Mouse (Mus musculus): ENCODE measurements at regions not wholly inside any gene's neighbourhood (a gene's known extent, or its start where the extent isn't known, plus 50 kb on each side); places are given as distances from the start of the nearest gene placed in this dataset.

DNA sequence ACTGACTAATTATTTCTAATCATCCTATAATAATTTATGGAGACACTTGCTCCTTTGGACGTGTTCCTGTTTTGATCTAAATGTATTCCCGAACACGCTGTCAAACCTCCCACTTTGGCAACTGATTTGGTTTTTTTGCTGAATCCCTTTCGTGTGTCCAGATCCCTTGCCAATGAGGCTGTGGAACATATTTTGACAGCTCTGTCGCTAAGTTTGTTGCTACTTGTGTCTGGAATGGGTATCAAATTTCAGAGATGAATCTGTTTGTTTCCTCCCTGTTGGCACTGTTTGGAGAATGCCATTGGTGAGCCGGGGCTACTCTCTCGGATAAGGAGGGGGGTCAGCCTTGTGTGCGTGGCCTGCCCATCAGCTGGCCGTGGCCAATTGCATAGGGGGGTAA, 277.2 kb upstream of the Tshz3 start:
- Histone ChIP-seq H3K27me3 (replicated peaks; ENCODE audit: low read depth, poor library complexity, severe bottlenecking) (no peaks in the 10 kb centered on the region), H3K36me3 (replicated peaks) (no peaks in the 10 kb centered on the region), H3K4me1 (peaks cover 4% of the 10 kb centered on the region; the same call in 1 of the 2 replicates), H3K9me3 (no peaks in the 10 kb centered on the region), H3K4me3 (no peak overlapping the region), H3K27ac (replicated peaks) (no peak overlapping the region)
- 77% methylated on average over 9 of the region's 9 CpGs for WGBS
- DNase-seq (ENCODE audit: low spot score), result no peak

DNA sequence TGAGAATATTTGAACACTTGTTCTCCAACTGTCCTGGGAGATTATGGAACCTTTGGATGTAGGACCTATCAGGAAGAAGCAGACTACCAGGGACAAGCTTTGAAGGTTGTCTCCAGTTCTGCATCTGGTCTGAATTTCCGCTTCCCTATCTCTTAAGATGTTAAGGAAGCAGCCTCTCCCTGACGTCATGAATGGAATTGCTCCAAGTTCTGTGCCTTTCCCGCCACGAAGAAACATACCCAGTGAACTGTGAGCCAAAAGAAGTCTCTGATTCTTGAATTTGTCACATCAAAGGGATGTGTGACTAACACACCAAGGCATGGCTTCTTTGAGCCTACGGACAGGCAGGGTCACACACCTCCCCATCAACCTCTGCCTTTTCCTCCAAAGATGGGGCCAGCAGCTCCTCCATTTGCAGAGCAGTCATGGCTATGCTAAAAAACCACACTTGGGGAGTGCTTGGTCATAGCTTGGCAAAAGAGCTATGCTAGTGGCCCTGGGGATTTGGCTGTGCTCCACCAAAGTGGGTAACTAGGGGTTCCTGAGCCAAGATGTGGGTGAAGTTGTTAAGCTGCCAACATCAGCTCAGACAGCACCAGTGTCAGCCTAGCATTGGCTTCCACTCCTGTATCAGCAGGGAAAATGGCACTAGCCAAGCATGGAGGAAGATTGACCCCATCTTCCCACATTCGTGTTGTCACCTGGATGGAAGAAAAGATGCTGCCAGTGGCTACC, 248.6 kb upstream of the Tshz3 start:
- Histone ChIP-seq H3K9me3 (no peaks in the 10 kb centered on the region), H3K4me1 (no peaks in the 10 kb centered on the region), H3K27me3 (replicated peaks; ENCODE audit: low read depth, poor library complexity, severe bottlenecking) (no peaks in the 10 kb centered on the region), H3K27ac (replicated peaks) (no peak overlapping the region), H3K4me3 (no peak overlapping the region), H3K36me3 (replicated peaks) (no peaks in the 10 kb centered on the region)
- DNase-seq (ENCODE audit: low spot score), result no peak
- 76% methylated on average over 6 of the region's 6 CpGs for WGBS

DNA sequence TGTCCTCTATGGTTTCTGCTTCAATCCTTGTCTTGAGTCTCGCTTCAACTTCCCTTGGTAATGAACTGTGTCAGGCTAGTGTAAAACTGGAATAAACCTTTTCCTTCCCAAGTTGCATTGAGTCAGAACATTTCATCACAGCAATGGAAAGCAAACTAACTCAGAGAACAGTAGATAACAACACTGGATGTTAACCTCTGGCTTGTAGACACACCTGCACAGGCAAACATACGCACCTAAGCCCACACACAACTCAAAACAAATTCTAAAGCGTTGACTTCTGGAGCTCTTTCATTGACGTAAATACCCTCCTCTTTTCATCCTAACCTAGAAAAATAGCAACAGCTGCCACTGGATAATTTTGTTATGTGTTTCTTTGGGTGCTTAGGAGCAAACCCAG, 244.1 kb upstream of the Tshz3 start:
- no peak for DNase-seq (ENCODE audit: low spot score)
- WGBS, result 94% methylated on average over 4 of the region's 4 CpGs
- H3K36me3 ChIP-seq (replicated peaks), result no peaks in the 10 kb centered on the region

DNA sequence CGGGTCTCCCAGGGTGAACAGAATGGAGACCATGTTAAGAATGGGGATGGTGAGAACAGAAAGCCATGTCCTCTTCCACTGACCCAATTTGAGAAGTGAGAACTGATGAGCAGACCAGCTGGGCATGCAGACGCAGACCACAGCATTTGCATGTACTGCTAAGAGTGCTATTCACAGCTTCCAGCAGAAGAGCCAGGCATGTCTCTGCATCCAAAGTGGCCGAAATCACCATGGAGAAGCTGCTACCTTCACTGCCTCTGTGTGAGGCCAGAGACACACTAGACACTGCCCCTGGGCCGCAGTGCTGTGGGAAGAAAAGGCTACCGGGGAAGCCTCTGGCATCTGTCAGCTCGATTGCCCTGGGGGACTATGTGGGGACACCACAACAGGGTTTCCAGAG, 241.8 kb upstream of the Tshz3 start:
- H3K36me3 ChIP-seq (replicated peaks), result no peaks in the 10 kb centered on the region
- H3K4me1 ChIP-seq, result no peaks in the 10 kb centered on the region
- DNase-seq (ENCODE audit: low spot score), result no peak
- no peak overlapping the region for H3K4me3 ChIP-seq
- WGBS, result 90% methylated on average over 6 of the region's 6 CpGs
- no peaks in the 10 kb centered on the region for H3K27me3 ChIP-seq (replicated peaks; ENCODE audit: low read depth, poor library complexity, severe bottlenecking)
- no peaks in the 10 kb centered on the region for H3K9me3 ChIP-seq
- H3K27ac ChIP-seq (replicated peaks), result no peak overlapping the region

More for the DNA sequence above, 244.1 kb upstream of the Tshz3 start:
- Histone ChIP-seq H3K4me3 (no peak overlapping the region), H3K27ac (replicated peaks) (no peak overlapping the region), H3K27me3 (replicated peaks; ENCODE audit: low read depth, poor library complexity, severe bottlenecking) (no peaks in the 10 kb centered on the region), H3K9me3 (no peaks in the 10 kb centered on the region), H3K4me1 (no peaks in the 10 kb centered on the region)

DNA sequence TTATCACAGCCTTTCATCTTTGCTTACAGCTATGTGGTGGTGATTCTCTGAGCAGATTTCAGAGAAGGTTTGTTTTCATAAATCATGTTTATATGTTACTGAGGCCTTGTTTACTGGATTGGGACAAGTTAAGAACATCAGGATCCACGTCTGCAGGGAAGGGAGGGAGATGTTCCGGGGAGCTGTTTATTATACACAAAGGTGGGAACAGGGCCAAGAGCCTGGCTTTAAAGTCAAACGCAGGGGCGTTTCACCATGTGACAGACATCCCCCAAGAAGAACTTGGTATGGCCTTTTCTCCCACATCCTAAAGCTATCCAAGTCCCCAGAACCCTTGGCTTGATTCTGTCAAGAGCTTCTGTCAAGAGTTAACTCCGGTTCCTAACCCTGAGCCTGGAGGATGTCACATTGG, 235.5 kb upstream of the Tshz3 start:
- 90% methylated on average over 5 of the region's 5 CpGs for WGBS
- Histone ChIP-seq H3K9me3 (no peaks in the 10 kb centered on the region), H3K27ac (replicated peaks) (no peak overlapping the region), H3K4me1 (no peaks in the 10 kb centered on the region), H3K4me3 (no peak overlapping the region), H3K27me3 (replicated peaks; ENCODE audit: low read depth, poor library complexity, severe bottlenecking) (no peaks in the 10 kb centered on the region), H3K36me3 (replicated peaks) (no peaks in the 10 kb centered on the region)
- no peak for DNase-seq (ENCODE audit: low spot score)

DNA sequence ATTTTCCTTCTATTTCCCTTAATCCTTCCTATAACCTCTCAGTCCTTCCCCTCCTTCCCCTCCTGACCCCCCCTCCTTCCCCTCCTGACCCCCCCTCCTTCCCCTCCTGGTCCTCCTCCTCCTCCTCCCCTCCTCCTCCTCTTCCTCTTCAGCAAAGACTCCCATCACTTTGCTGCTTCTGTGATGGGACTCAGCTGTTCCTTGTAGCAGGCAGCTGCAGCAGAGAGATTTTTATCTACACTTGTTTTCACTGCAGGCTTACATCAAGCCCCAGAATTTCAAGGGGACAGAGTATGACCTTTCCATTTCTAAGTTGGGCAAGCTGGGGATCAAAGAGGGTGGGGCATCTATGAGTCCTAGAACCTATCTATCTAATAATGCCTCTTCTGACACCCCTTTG, 228.5 kb upstream of the Tshz3 start:
- H3K27me3 ChIP-seq (replicated peaks; ENCODE audit: low read depth, poor library complexity, severe bottlenecking), result no peaks in the 10 kb centered on the region
- no peaks in the 10 kb centered on the region for H3K9me3 ChIP-seq
- H3K4me1 ChIP-seq, result no peaks in the 10 kb centered on the region
- no peaks in the 10 kb centered on the region for H3K36me3 ChIP-seq (replicated peaks)
- H3K4me3 ChIP-seq, result no peak overlapping the region
- no peak overlapping the region for H3K27ac ChIP-seq (replicated peaks)
- no peak for DNase-seq (ENCODE audit: low spot score)

DNA sequence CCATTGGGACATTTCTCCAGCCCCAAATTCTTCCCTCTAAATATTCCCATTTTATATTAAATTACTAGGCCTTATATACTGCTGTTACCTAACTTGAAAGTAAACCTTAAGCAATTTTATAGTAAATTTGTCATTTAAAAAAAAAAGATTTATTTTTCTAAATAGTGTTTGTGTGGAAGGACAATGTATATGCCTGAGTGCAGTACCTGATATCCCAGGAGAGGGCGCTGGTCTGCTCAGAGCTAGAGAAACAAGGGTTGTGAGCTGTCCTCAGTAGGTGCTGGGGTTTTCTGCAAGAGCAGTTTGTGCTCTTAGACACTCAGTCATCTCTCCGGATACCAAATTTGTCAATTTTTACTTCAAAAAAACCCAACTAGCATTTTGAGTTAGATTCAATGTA, 224.4 kb upstream of the Tshz3 start:
- Histone ChIP-seq H3K4me1 (no peaks in the 10 kb centered on the region), H3K4me3 (no peak overlapping the region), H3K27ac (replicated peaks) (no peak overlapping the region), H3K9me3 (no peaks in the 10 kb centered on the region), H3K27me3 (replicated peaks; ENCODE audit: low read depth, poor library complexity, severe bottlenecking) (no peaks in the 10 kb centered on the region), H3K36me3 (replicated peaks) (no peaks in the 10 kb centered on the region)
- no peak for DNase-seq (ENCODE audit: low spot score)
- 77% methylated on average over 2 of the region's 2 CpGs for WGBS

DNA sequence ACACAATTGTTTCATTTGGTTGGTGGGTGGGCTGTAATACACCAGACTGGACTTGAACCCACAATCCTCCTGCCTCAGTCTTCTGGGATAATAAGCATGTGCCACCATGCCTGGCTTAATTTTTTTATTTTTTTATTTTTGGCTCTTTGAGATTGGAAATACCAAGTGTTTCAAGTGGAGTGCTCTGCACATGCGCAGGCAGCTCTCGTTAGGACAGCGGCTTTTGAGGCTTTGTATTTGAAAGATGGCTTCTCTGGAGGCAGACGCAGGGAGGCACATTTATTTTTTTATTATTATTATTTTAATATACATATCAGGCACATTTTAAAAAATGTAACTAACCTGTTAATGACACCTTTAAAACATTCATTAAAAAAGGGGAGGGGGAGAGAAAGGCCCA, 221.5 kb upstream of the Tshz3 start:
- 88% methylated on average over 4 of the region's 4 CpGs for WGBS
- Histone ChIP-seq H3K4me1 (no peaks in the 10 kb centered on the region), H3K27ac (replicated peaks) (no peak overlapping the region), H3K36me3 (replicated peaks) (no peaks in the 10 kb centered on the region), H3K4me3 (no peak overlapping the region), H3K27me3 (replicated peaks; ENCODE audit: low read depth, poor library complexity, severe bottlenecking) (no peaks in the 10 kb centered on the region), H3K9me3 (no peaks in the 10 kb centered on the region)
- DNase-seq (ENCODE audit: low spot score), result no peak

DNA sequence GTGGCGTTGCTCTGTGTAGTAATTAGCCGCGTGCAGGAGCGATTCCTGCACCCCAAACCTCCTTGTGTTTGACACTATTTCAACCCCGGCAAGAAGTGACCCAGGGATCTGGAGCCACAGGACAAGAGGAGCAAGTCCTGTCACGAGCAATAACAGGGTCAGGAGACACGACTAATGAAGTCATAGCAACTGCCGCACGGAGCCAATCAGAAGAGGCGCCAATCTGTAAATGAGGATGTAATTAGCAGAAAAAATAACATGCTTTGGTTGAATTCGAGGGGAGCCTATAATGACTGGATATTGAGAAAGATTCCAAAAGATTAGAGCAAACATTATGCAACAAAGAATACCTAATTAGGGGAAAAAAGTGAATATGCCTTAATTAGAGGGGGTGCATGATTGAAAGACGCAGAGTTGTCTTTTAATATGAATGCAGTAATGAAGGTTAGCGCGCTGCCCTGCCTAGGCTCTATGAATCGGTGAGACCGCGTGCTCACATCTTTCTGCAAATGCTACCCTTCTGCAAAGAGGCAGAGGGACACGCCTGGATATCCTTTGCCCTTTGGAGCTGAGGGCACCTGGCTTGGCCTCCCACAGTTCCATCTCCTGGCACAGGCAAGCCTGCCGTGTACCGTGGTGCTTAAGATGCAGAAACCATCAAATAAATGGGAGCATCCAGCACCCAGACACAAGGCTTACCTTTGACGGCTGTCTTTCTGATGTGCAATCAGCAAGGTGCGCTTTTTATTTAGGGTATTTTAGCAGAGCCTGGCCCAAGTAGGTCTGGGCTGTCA, 220.9 kb upstream of the Tshz3 start:
- Histone ChIP-seq H3K9me3 (no peaks in the 10 kb centered on the region), H3K36me3 (replicated peaks) (no peaks in the 10 kb centered on the region), H3K27ac (replicated peaks) (no peak overlapping the region), H3K27me3 (replicated peaks; ENCODE audit: low read depth, poor library complexity, severe bottlenecking) (no peaks in the 10 kb centered on the region), H3K4me3 (no peak overlapping the region), H3K4me1 (no peaks in the 10 kb centered on the region)
- no peak for DNase-seq (ENCODE audit: low spot score)
- WGBS, result 72% methylated on average over 22 of the region's 22 CpGs

DNA sequence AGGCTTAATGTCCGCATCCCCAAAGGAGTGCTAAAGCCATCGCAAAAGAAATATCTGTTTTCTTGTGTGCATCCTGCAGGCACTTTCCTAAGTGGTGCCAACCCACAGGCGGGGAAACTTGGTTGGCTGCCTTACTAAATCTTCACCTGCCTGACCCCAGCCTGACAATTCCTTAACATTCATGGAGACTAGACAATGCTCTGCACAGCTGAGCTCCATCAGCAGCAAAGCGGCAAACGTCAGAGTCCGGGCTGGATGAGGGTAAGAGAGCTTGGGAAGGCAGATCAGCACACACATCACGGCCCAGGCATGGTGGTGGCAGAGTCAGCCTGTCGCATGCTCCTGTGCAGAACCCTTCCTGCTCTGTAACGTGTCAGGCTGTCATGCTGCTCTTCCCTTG, 209.8 kb upstream of the Tshz3 start:
- WGBS, result 88% methylated on average over 9 of the region's 9 CpGs
- Histone ChIP-seq H3K4me3 (no peak overlapping the region), H3K27ac (replicated peaks) (no peak overlapping the region), H3K36me3 (replicated peaks) (no peaks in the 10 kb centered on the region), H3K27me3 (replicated peaks; ENCODE audit: low read depth, poor library complexity, severe bottlenecking) (no peaks in the 10 kb centered on the region), H3K9me3 (no peaks in the 10 kb centered on the region), H3K4me1 (no peaks in the 10 kb centered on the region)
- no peak for DNase-seq (ENCODE audit: low spot score)

DNA sequence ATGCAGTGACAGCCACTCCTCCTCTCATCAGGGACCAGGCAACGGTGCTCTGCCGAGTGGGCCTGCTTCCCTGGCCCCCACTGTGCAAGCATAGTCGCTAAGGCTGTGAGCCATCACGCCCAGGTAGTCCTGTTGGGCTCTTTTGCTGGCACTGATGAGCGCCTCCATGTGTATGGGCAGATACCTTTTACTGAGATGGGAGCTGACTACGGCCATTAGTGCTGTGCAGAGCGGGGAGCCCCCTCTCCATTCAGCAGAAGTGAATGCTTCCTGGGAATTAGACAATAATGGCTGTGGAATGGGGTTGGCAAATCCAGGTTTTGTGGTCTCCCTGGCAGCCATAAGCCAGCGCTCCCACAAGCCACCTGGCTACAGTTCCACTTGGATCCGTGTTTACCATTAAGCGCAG, 206.7 kb upstream of the Tshz3 start:
- 79% methylated on average over 10 of the region's 10 CpGs for WGBS
- Histone ChIP-seq H3K4me3 (no peak overlapping the region), H3K4me1 (no peaks in the 10 kb centered on the region), H3K9me3 (no peaks in the 10 kb centered on the region), H3K27ac (replicated peaks) (no peak overlapping the region), H3K27me3 (replicated peaks; ENCODE audit: low read depth, poor library complexity, severe bottlenecking) (no peaks in the 10 kb centered on the region), H3K36me3 (replicated peaks) (no peaks in the 10 kb centered on the region)
- DNase-seq (ENCODE audit: low spot score), result no peak

DNA sequence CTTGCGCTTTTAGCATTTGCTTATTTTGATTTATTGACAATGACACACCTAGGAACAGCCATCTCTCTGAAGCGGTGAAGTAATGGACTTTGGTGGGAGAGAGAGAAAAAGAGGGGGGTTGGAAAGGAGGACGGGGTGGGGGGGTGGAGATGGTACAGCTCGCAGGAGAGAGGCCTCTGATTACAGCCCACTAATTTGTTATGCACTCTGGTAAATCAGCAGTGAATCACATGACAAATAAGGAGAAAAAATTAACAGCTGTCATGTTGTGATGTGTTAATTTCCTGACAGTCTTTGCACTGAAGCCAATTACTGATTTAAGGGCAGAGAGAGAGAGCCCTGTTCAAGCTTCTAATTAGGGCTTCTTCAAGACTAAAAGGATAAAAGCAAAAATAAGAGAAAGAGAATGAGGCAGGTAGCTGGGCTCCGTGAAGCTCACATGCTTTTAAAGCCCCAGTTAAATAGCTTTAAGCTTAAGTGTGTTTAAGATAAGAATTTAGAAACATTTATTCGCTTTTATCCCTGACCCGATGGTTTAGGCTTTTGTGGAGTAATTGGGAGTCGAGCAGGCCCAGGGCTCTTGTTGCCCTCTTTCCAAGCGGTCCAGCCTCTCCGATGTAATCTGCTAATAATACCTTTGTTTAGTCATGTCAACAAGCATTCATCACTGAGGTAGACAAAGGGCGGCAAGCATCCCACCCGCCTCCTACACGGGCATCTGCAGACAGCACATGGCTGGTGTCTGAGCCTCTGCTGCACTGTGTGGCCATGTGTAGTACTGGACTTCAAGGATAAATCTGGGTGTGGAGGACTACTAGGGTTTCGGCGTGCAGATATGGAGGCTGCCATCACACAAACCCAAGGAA, 193.7 kb upstream of the Tshz3 start:
- H3K27ac ChIP-seq (replicated peaks), result no peak overlapping the region
- H3K4me3 ChIP-seq, result no peak overlapping the region
- H3K4me1 ChIP-seq, result peaks cover 13% of the 10 kb centered on the region; the same call in 1 of the 2 replicates
- H3K27me3 ChIP-seq (replicated peaks; ENCODE audit: low read depth, poor library complexity, severe bottlenecking), result no peaks in the 10 kb centered on the region
- DNase-seq (ENCODE audit: low spot score), result peak; percentile 24
- 65% methylated on average over 15 of the region's 15 CpGs for WGBS
- H3K36me3 ChIP-seq (replicated peaks), result no peaks in the 10 kb centered on the region
- no peaks in the 10 kb centered on the region for H3K9me3 ChIP-seq
